Mouse (Mus musculus) telencephalon, adult 2 months (tissue): Measurements from ENCODE around the gene Wipf2.
A peak's percentile ranks its signal among the peaks of the same experiment; 100 is the strongest.
"Not testable (repeated sequence)": the region's sequence is repeated elsewhere in the genome, so short reads cannot be mapped to it uniquely, and the experiment has no call there.

Experiments
- DNase-seq: peaks from one replicate; pipeline ENCODE4 v3.0.0-alpha.2; 2011; ENCODE audit warnings: low read depth, low spot score

Gene Wipf2

GRCm38 (mm10) chr11:98930773-98931512 is 67.5 kb downstream of the Wipf2 start:
- no peak for DNase-seq

- DNase-seq: no peak
These were observed 68.3 kb downstream of the Wipf2 start for GRCm38 (mm10) chr11:98931513-98932292.

- no peak for DNase-seq
These were observed 69.1 kb downstream of the Wipf2 start for GRCm38 (mm10) chr11:98932293-98933091.

DNA sequence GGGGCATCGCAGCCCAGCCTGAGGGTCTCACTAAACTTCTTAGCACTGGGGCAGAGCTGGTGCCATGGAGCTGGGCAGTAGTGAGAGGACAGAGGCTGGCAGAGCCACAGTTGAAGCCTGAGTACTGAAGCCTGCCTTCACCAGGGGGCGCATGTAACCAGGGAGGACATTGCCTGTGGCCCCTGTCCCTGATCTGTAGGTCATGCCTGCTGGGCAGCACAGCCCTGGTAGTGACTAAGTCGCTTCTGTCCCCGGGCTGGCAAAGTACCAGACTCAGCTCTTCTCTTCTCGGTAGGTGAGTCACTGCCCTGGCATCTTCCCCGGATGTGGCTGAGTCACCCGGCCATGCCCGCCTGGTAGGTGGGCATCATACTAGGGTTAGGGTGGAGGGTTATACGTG is 69.7 kb downstream of the Wipf2 start:
- DNase-seq: no peak

GRCm38 (mm10) chr11:98933847-98934246 is 70.4 kb downstream of the Wipf2 start:
- not testable (repeated sequence) for DNase-seq

DNA sequence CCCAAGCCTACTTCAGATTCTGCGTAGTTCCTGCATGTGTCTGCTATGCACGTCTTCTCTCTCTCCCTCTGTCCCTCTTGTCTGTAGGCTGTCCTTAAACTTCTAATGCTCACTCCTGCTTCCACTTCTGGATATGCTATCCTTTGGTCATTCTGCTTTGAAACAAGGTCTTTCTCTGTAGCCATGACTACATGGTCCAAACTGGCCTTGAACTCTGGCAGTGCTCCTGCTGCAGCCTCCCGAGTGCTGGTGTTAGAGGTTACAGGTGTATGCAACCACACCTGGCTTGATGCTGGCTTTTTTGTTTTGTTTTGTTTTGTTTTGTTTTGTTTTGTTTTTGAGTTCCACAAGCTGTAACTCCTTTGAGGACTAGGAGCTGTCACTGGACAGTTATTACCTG is 70.9 kb downstream of the Wipf2 start:
- DNase-seq: no peak

DNA sequence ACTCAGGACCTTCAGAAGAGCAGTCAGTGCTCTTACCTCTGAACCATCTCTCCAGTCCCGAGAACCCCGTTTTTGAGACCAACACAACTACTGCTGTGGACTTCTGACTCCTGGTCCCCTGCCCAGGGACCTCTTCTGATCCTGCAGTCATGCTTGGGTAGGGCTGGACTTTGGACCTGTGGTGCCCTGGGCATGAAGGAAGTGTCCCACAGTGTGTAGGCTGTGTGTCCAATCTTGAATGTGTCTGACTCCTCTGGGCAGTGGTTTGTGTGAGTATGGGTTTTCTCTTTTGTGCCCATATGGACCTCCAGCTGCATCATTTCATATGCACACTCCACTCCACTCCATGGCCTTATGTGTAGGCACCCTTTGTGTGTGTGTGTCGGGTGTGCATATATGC is 71.7 kb downstream of the Wipf2 start:
- DNase-seq: no peak

DNA sequence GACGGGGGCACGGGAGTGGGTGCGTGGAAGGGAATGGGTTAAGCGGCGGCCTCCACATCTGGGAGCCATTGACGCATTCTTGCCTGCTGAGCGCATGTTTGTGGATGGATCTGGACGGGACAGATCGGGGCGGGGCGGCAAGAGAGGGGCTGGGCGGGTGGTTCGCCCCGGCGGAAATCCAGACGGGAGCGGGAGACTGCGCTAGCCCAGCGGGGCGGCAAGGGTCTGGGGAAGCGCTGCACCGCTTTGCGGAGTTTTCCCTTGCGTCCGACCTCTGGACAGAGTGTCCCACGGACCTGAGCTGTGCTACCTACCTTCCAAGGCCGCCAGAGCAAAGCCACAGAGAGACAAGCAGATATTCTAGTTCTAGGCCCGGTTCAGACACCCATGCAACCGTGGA is 72.7 kb downstream of the Wipf2 start:
- DNase-seq: no peak

GRCm38 (mm10) chr11:98936606-98937409 is 73.4 kb downstream of the Wipf2 start:
- no peak for DNase-seq

GRCm38 (mm10) chr11:98937410-98937913 is 74.0 kb downstream of the Wipf2 start:
- no peak for DNase-seq

DNA sequence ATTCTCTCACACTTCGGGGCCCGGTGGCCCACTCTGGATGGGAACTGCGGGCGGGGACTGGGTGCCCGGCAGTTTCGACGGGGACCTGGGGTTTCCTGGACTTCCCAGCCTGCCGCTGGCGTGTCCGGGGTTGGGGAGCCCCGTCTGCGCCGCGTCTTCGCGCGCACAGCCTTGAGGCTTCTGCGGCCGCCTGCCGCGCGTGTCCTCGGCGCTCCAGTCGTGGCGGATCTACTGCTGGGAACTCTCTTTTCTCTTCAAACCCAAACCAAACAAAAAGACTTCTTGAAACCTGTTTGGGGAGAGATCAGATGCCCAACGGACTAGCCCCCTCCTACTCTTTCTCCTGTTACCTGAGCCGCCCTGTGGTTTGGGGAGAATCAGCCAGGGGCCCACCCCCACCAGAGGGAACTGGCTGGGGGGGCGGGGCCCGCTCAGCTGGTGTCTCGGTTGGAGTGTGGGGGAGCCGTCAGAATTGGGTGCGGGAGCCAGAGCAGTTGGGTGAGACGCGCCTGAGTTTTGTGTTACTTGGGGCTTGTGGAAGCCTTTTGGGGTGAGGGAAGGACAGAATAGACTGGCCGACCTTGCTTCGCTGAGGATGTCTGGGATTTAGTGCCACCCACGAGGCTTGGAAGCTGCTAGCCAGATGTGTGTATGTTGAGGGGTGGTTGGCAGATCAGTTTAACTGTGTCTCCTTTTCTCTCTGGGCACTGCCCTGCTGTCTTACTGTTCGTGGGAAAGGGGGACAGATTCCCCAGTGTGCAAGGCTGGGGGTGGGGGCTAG is 74.7 kb downstream of the Wipf2 start:
- DNase-seq: no peak

- no peak for DNase-seq
These were observed 75.3 kb downstream of the Wipf2 start for GRCm38 (mm10) chr11:98938701-98939083.

DNA sequence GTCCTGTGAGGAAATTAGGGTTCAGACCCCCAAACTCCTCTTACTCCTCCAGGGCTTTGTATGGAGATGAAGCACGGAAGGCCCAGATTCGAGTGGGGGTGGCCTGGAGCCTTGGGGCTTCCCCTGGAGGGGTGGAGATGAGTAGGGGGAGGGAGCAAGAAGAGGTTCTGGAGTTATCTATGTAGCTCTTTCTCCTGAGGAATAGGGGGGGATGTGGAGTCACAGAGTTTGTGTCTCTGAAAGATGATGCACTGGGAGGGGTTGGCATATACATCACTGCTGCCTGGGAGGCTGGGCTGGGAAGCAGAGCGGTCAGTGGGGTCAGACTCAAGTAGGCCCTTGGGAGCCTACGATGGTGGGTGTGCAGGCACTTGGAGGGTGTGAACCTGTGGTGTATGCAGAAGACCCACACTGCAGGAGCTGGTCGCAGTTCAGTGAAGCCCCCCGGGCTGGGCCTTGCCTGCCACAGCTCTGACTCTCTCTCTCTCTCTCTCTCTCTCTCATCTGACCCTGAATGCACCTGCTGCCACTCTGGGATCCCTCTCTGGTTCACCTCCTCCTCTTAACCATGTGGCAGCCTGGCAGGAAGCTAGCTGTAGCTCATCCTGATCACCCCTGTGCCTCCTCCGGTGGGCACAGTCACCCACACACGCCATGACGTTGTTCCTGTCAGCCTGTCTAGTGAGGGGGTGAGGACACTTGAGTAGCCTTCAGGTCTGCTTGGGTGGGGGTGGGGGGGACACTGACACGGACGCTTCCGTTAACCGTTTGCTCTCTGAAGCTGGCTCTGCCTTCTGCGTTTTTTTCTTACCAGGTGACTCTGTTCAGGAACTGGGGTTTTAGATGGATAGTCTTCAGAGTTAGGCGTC is 75.9 kb downstream of the Wipf2 start:
- no peak for DNase-seq

- DNase-seq: peak; percentile 68
These were observed 76.7 kb downstream of the Wipf2 start for GRCm38 (mm10) chr11:98939953-98940641.

GRCm38 (mm10) chr11:98940776-98941175 is 77.3 kb downstream of the Wipf2 start:
- DNase-seq: no peak

DNA sequence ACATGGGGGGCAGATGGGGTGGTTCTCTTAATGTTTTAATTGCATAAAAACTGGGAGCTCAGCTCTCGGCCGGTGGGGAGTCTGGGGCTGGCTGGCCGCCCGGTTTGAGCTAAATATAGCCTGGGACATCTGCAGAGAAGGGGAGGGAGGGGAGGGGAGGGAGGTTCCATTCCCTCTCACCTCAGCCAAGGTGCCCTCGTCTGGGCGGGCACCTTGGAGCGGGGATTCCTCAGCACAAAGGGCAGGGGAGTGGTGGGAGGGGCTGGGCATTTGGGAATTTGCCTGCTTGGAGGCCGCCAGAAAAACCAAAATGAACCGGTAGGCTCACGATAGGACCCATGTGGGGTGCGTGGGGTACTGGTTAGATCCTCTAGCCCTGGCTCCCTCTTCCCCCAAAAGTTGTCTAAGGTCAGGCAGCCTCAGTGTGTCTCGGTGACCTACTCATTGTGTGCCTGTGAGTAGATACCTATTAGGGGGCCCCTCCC is 77.9 kb downstream of the Wipf2 start:
- DNase-seq: peak; percentile 66

GRCm38 (mm10) chr11:98941826-98942550 is 78.5 kb downstream of the Wipf2 start:
- DNase-seq: peak; percentile 58

GRCm38 (mm10) chr11:98942555-98942922 is 79.1 kb downstream of the Wipf2 start:
- DNase-seq: no peak
